In genomic region chr19:6420481-6421210, GRCm38 (mm10) we compare ENCODE assay signal across 10 mouse cellular contexts. TPM values are rescaled to one million over a fixed set of nuclear protein-coding genes. Genes with fewer than 3 reads are reported as not detected.
DNase-seq lines count a peak whose midpoint lies in the region; ATAC-seq lines count a peak whose summit lies in the region.
"Had no signal": no experiment of that assay in that cellular context is flagged by ENCODE, and none has a peak within 500 bp of the region (broad histone marks: within the 10 kb centered on the region; RNA-seq: fewer than 3 reads in every experiment).

No protein-coding gene starts in this region.

- DNase-seq in CD4-positive, CD25-positive, alpha-beta regulatory T cell, adult 2 months (ENCODE audit: low read depth, low spot score) = peak; percentile 36
- peak; percentile 54 to 62 for DNase-seq in cerebellum, postnatal 14 days
- DNase-seq in ovary, postnatal 14 days (ENCODE audit: low spot score) = no peak
- DNase-seq in adrenal gland, postnatal 14 days = no peak
- DNase-seq: kidney, adult 18-20 months; lung, adult 18-20 months had no signal

- no peak for ATAC-seq in CD4-positive, CD25-positive, alpha-beta regulatory T cell, adult 4 months
- ATAC-seq in hindbrain, embryonic 13.5 days (ENCODE audit: low FRiP score) = no peak
- ATAC-seq in midbrain, embryonic 16.5 days = no peak
- no peak for ATAC-seq in granulocyte monocyte progenitor cell, adult 5-6 weeks (replicated peaks; ENCODE audit: poor library complexity, severe bottlenecking)

- peak overlapping the region; percentile 90 for H3K9ac ChIP-seq in hindbrain, embryonic 13.5 days
- peak overlapping the region; percentile 86 for H3K9ac ChIP-seq in midbrain, embryonic 16.5 days (ENCODE audit: low read depth, low read length)

- H3K4me1 ChIP-seq in hindbrain, embryonic 13.5 days (replicated peaks) = peaks cover 90% of the 10 kb centered on the region
- H3K4me1 ChIP-seq in midbrain, embryonic 16.5 days (ENCODE audit: control insufficient read depth, insufficient read depth, low read length) = peaks cover 75% of the 10 kb centered on the region

- peak overlapping the region; percentile 97 for H3K27ac ChIP-seq in hindbrain, embryonic 13.5 days
- H3K27ac ChIP-seq in midbrain, embryonic 16.5 days (ENCODE audit: low read length) = peak overlapping the region; percentile 96; the same call in 1 of the 2 replicates

- H3K4me2 ChIP-seq in hindbrain, embryonic 13.5 days = peak overlapping the region; percentile 83
- H3K4me2 ChIP-seq in midbrain, embryonic 16.5 days (ENCODE audit: low read length) = peak overlapping the region; percentile 72

- no peaks in the 10 kb centered on the region for H3K9me3 ChIP-seq in hindbrain, embryonic 13.5 days
- no peaks in the 10 kb centered on the region for H3K9me3 ChIP-seq in midbrain, embryonic 16.5 days (replicated peaks; ENCODE audit: control insufficient read depth, low read length, poor library complexity, severe bottlenecking)

- no peaks in the 10 kb centered on the region for H3K36me3 ChIP-seq in hindbrain, embryonic 13.5 days
- no peaks in the 10 kb centered on the region for H3K36me3 ChIP-seq in midbrain, embryonic 16.5 days (ENCODE audit: control insufficient read depth, insufficient read depth, low read length)

- WGBS in hindbrain, embryonic 13.5 days = 50% methylated on average over 19 of the region's 19 CpGs
- WGBS in midbrain, embryonic 16.5 days = 51% methylated on average over 19 of the region's 19 CpGs

- H3K4me3 ChIP-seq in hindbrain, embryonic 13.5 days = peak overlapping the region; percentile 61
- peak overlapping the region; percentile 73 for H3K4me3 ChIP-seq in midbrain, embryonic 16.5 days (ENCODE audit: low read depth, low read length)

- peaks cover 18% of the 10 kb centered on the region; the same call in 1 of the 2 replicates for H3K27me3 ChIP-seq in hindbrain, embryonic 13.5 days
- no peaks in the 10 kb centered on the region for H3K27me3 ChIP-seq in midbrain, embryonic 16.5 days (ENCODE audit: control insufficient read depth, insufficient read depth, low read depth, low read length)

RNA-seq across cellular contexts. Expression of gene Nrxn2, which starts 2.1 kb away (rescaled TPM):
- polyA plus RNA-seq in CD4-positive, CD25-positive, alpha-beta regulatory T cell, adult 4 months (2017; shearing (Covaris generic)) = not detected
- 23.5 and 27.7 TPM in 2 replicates for polyA plus RNA-seq in hindbrain, embryonic 13.5 days (2015; fragmentation: Nextera tagmentation; extraction: Ambion mirVana)
- polyA plus RNA-seq in midbrain, embryonic 16.5 days (2015; fragmentation: Nextera tagmentation; extraction: Ambion mirVana) = 30.4 and 37.5 TPM in 2 replicates
- total RNA-seq in granulocyte monocyte progenitor cell, adult 5-6 weeks (2014; fragmentation: Nextera tagmentation) = not detected in 2 replicates
- total RNA-seq in granulocyte monocyte progenitor cell, adult 5-6 weeks (2017) = not detected in 2 replicates
- total RNA-seq in adrenal gland, postnatal 14 days (2021) = 7.8 and 9.3 TPM in 2 replicates

RNA-seq across cellular contexts. Expression of gene Rasgrp2, which starts 21.5 kb away (rescaled TPM):
- polyA plus RNA-seq in CD4-positive, CD25-positive, alpha-beta regulatory T cell, adult 4 months (2017; shearing (Covaris generic)) = 100 to 1,000 TPM in 1 of 2 experiments, 10 to 100 TPM in 1; 80.3 to 117 TPM
- 42.0 and 43.2 TPM in 2 replicates for polyA plus RNA-seq in hindbrain, embryonic 13.5 days (2015; fragmentation: Nextera tagmentation; extraction: Ambion mirVana)
- polyA plus RNA-seq in midbrain, embryonic 16.5 days (2015; fragmentation: Nextera tagmentation; extraction: Ambion mirVana) = 91.4 and 139 TPM in 2 replicates
- total RNA-seq in granulocyte monocyte progenitor cell, adult 5-6 weeks (2014; fragmentation: Nextera tagmentation) = 279 and 345 TPM in 2 replicates
- total RNA-seq in granulocyte monocyte progenitor cell, adult 5-6 weeks (2017) = 308 and 310 TPM in 2 replicates
- 51.5 and 82.7 TPM in 2 replicates for total RNA-seq in adrenal gland, postnatal 14 days (2021)

RNA-seq across cellular contexts. Expression of gene Pygm, which starts 36.4 kb away (rescaled TPM):
- 10 to 100 TPM in 1 of 2 experiments, 1 to 10 TPM in 1; 2.0 to 14.2 TPM for polyA plus RNA-seq in CD4-positive, CD25-positive, alpha-beta regulatory T cell, adult 4 months (2017; shearing (Covaris generic))
- 4.9 and 5.7 TPM in 2 replicates for polyA plus RNA-seq in hindbrain, embryonic 13.5 days (2015; fragmentation: Nextera tagmentation; extraction: Ambion mirVana)
- 7.3 and 7.5 TPM in 2 replicates for polyA plus RNA-seq in midbrain, embryonic 16.5 days (2015; fragmentation: Nextera tagmentation; extraction: Ambion mirVana)
- total RNA-seq in granulocyte monocyte progenitor cell, adult 5-6 weeks (2014; fragmentation: Nextera tagmentation) = 0.92 and 6.9 TPM in 2 replicates
- total RNA-seq in granulocyte monocyte progenitor cell, adult 5-6 weeks (2017) = 0.41 TPM in 1 of 2 replicates, not detected in the other
- 64.2 and 85.7 TPM in 2 replicates for total RNA-seq in adrenal gland, postnatal 14 days (2021)

RNA-seq across cellular contexts. Expression of gene Sf1, which starts 57.2 kb away (rescaled TPM):
- polyA plus RNA-seq in CD4-positive, CD25-positive, alpha-beta regulatory T cell, adult 4 months (2017; shearing (Covaris generic)) = 10 to 100 TPM; 55.3 to 56.7 TPM
- polyA plus RNA-seq in hindbrain, embryonic 13.5 days (2015; fragmentation: Nextera tagmentation; extraction: Ambion mirVana) = 103 and 107 TPM in 2 replicates
- polyA plus RNA-seq in midbrain, embryonic 16.5 days (2015; fragmentation: Nextera tagmentation; extraction: Ambion mirVana) = 95.9 and 99.5 TPM in 2 replicates
- 286 and 301 TPM in 2 replicates for total RNA-seq in granulocyte monocyte progenitor cell, adult 5-6 weeks (2014; fragmentation: Nextera tagmentation)
- 187 and 209 TPM in 2 replicates for total RNA-seq in granulocyte monocyte progenitor cell, adult 5-6 weeks (2017)
- total RNA-seq in adrenal gland, postnatal 14 days (2021) = 210 and 223 TPM in 2 replicates

Comparison
In these comparisons a context has a peak if more than half of its experiments do, and no peak if none do; other contexts are left out.
1. DNase-seq: peak in CD4-positive, CD25-positive, alpha-beta regulatory T cell, adult 2 months (single experiment) and cerebellum, postnatal 14 days (2 of 2); none in ovary, postnatal 14 days (single experiment) and adrenal gland, postnatal 14 days (single experiment).
2. RNA of gene Nrxn2, which starts 2.1 kb away (polyA plus RNA-seq): 30.4 to 37.5 TPM in midbrain, embryonic 16.5 days and 23.5 to 27.7 TPM in hindbrain, embryonic 13.5 days; not detected in CD4-positive, CD25-positive, alpha-beta regulatory T cell, adult 4 months; every median in the first group is over 10 times any median in the second.